Mouse (Mus musculus) megakaryocyte, adult 5-6 weeks (primary cell): Measurements from ENCODE around the gene Xirp1. TPM values are rescaled to one million over a fixed set of nuclear protein-coding genes. Genes with fewer than 3 reads are reported as not detected.

ENCODE experiments used
- ATAC-seq: 2 replicates; pipeline ENCODE4 v1.8.0; 2016; ENCODE audit warnings: mild to moderate bottlenecking, inconsistent platforms; ENCODE audit not compliant: poor library complexity, severe bottlenecking
- total RNA-seq, 2 experiments: library from RNA; stranded (forward) in 1 of 2; stranded (reverse) in 1 of 2; fragments of 153-499, 151-499 nt in 1 of 2; fragments of 221-1000, 200-1000 nt in 1 of 2; gene quantifications; 2 replicates each; pipeline versions ENCODE4 v1.2.3 to v1.2.4; 2015 to 2017

Xirp1 gene
- total RNA-seq, 2 experiments from 2014 or later: not detected

- ATAC-seq: no peak
Measured at GRCm38 (mm10) chr9:119973281-119973680, 50.1 kb downstream of the Xirp1 start.

GRCm38 (mm10) chr9:119972582-119972981, 50.8 kb downstream of the Xirp1 start:
- no peak for ATAC-seq

- no peak for ATAC-seq
Measured at GRCm38 (mm10) chr9:119972166-119972565, 51.2 kb downstream of the Xirp1 start.

- no peak for ATAC-seq
Measured at GRCm38 (mm10) chr9:119970763-119971656, 52.4 kb downstream of the Xirp1 start.

- 0 out of 2 replicates have a peak, but pooled peaks have one; percentile 33 for ATAC-seq
Measured at GRCm38 (mm10) chr9:119970221-119970620, 53.2 kb downstream of the Xirp1 start.

GRCm38 (mm10) chr9:119969811-119970210, 53.6 kb downstream of the Xirp1 start:
- no peak for ATAC-seq

GRCm38 (mm10) chr9:119966221-119966910, 57.0 kb downstream of the Xirp1 start:
- ATAC-seq: no peak

GRCm38 (mm10) chr9:119965186-119965585, 58.2 kb downstream of the Xirp1 start:
- no peak for ATAC-seq

- no peak for ATAC-seq
Measured at GRCm38 (mm10) chr9:119964206-119964605, 59.2 kb downstream of the Xirp1 start.

Other genes with a start within 250 kb of the Xirp1 start
- gene Scn11a, start 198.1 kb downstream of the Xirp1 start, total RNA-seq (2015): not detected in 2 replicates
- not detected in 2 replicates for gene Scn11a, start 198.1 kb downstream of the Xirp1 start, total RNA-seq (2017)
- gene Wdr48, start 128.7 kb downstream of the Xirp1 start, total RNA-seq (2015): 49.1 and 62.1 TPM in 2 replicates
- gene Wdr48, start 128.7 kb downstream of the Xirp1 start, total RNA-seq (2017): 40.8 and 56.3 TPM in 2 replicates
- 3.2 and 4.5 TPM in 2 replicates for gene Gorasp1, start 86.0 kb downstream of the Xirp1 start, total RNA-seq (2015)
- gene Gorasp1, start 86.0 kb downstream of the Xirp1 start, total RNA-seq (2017): 2.3 and 3.9 TPM in 2 replicates
- 0.22 and 0.41 TPM in 2 replicates for gene Ttc21a, start 86.0 kb downstream of the Xirp1 start, total RNA-seq (2015)
- 0.28 and 0.55 TPM in 2 replicates for gene Ttc21a, start 86.0 kb downstream of the Xirp1 start, total RNA-seq (2017)
- gene Csrnp1, start 38.9 kb downstream of the Xirp1 start, total RNA-seq (2015): 7.9 and 11.6 TPM in 2 replicates
- gene Csrnp1, start 38.9 kb downstream of the Xirp1 start, total RNA-seq (2017): 11.8 and 12.5 TPM in 2 replicates
- 88.0 and 95.4 TPM in 2 replicates for gene Cx3cr1, start 46.3 kb upstream of the Xirp1 start, total RNA-seq (2015)
- gene Cx3cr1, start 46.3 kb upstream of the Xirp1 start, total RNA-seq (2017): 111 and 114 TPM in 2 replicates
- gene Ccr8, start 68.5 kb upstream of the Xirp1 start, total RNA-seq (2015): not detected in 2 replicates
- not detected in 2 replicates for gene Ccr8, start 68.5 kb upstream of the Xirp1 start, total RNA-seq (2017)
- gene Slc25a38, start 86.8 kb upstream of the Xirp1 start, total RNA-seq (2015): 19.1 and 21.9 TPM in 2 replicates
- gene Slc25a38, start 86.8 kb upstream of the Xirp1 start, total RNA-seq (2017): 26.6 and 32.4 TPM in 2 replicates
- 2,172 and 2,241 TPM in 2 replicates for gene Rpsa, start 104.1 kb upstream of the Xirp1 start, total RNA-seq (2015)
- gene Rpsa, start 104.1 kb upstream of the Xirp1 start, total RNA-seq (2017): 3,573 and 3,619 TPM in 2 replicates
- gene Mobp, start 126.1 kb upstream of the Xirp1 start, total RNA-seq (2015): not detected in 2 replicates
- not detected in 2 replicates for gene Mobp, start 126.1 kb upstream of the Xirp1 start, total RNA-seq (2017)